Mouse (Mus musculus) 416B (cell line): ENCODE data around the gene Zfp418.
"Not testable (repeated sequence)": the region's sequence is repeated elsewhere in the genome, so short reads cannot be mapped to it uniquely, and the experiment has no call there.

Experiments used
- DNase-seq: peaks from one replicate; pipeline ENCODE4 v3.0.0; 2011; ENCODE audit warnings: low read depth

Zfp418 gene

DNA sequence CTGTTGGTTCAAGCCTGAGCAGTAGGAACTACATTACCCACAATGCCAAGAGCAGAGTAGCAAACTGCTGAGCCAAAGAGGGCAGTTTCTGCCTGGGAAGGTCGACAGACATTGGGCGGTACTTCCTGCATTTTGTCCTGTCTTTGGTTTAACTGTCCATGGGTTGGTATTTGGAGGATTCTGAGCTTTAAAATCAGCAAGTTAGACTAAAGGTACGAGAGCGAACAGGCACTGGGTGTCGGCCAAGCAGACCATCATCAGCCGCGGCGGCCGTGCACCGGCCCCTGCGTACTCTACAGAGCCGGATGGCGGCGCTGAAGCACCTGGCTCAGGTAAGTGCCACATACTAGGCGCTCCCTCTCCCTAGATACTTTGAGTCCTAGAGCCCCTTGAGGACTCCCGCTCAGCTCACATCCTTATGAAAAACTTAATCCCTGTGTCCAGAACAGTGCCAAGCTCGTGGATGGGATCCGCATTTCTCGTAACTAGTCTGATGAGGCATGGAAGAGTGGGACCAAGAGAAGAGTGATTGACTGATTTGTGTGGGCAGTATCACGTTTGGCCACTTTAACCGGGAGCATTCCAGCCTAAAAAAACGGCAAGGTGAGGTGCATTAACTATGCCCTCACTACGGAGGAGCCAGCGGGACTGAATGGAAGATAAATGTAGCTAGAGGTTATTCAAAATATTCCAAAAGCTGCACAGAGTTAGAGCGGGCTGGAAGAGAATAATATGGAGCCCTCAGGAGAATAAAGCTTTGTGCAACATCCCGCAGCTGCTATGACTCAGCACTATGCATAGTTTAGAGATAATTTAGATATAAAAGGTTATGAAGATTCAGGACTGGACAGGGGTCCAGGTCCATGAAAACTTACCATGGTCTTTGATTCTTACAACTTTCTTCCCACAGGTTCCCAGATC, at the start of gene Zfp418:
Gene Zfp418 (plus strand): TSS at position 104 of the 921 bp plus-strand sequence.
- peak; percentile 74 for DNase-seq

DNA sequence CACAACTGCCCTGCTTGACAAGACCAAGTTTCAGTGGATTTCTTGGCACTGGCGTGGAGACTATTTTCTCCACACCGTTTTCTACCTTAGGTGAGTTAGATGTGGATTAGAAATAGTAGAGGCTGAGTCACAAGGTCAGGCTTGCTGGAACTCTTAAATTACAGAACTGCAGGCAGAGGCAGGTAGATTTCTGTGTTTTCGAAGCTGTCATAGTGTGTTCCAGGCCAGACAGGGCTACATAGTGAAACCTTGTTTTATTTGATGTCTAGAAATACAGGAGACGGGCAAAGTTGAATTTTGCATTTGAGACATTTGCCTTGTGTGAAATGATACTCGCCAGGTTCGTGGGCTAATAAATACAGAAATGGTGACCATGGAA, 49.5 kb upstream of the Zfp418 start:
- DNase-seq, result no peak

DNA sequence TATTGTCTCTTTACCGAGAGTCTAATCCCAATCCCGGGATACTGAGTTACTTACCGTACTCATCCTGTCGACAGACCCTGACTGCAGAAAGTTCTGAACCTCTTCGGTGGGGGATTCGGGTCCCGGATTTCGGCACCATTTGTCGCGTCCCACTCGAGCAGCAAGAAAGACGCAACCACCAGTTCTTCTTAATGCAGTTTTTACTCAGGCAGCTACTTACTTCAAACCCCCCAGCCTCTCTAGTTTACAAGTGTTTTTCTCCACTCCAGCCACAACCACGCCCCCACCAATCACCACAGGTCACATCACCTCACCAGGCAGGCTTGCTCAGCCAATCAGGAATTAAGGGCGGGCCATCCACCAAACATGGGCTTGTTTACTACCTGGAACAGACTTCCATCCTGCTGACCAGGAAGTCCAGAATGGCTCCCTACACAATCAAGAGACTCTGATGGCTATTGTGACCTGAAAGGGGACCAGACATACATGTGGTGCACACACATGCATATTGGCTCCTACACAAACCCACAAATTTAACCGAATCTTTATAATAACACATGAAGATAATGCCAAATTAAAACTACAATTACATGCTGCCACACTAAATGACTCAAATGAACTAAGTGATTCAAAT, 40.5 kb upstream of the Zfp418 start:
- not testable (repeated sequence) for DNase-seq

GRCm38 (mm10) chr7:7132751-7133150, 38.4 kb upstream of the Zfp418 start:
- DNase-seq, result no peak

DNA sequence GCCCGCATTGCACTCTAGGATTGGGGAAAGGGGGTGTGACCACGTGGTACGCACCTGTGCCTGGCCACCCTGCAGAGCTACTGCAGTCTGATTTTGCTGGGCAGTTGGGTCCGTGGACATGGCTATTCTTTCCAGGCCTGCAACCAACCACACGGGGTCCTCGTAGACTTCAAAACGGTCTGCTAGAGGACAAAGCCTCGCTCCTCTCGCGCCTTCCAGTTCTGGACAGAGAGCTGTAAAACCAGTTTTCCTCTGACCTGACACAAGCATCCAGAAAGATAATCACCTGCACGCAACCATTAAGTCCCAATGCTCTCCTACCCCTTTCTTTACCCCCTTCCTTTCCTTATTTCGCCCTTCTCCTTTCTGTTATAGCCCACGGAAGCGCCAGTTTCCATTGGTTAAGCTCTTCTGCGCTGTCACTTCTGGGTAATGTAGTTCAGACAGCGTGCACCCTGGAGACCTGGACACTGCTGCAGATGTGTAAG, 34.7 kb upstream of the Zfp418 start, which contains the start of gene Zfp773:
Gene Zfp773 (minus strand): TSS at position 377 of the 488 bp plus-strand sequence.
- peak; percentile 20 for DNase-seq

DNA sequence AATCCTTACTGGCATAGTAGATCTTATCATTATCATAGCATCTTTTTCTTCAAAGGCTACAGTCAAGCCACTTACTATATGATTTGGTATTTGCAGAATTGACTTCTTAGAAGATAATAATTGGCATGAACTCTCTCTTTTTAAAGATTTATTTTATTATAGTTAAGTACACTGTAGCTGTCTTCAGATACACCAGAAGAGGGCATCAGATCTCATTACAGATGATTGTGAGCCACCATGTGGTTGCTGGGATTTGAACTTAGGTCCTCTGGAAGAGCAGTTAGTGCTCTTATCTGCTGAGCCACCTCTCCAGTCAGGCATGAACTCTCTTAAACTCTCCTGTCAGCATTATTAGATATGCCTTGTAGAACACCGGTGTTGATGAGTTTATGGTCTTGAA, 26.9 kb upstream of the Zfp418 start:
- DNase-seq, result no peak

- DNase-seq, result no peak
Observed at GRCm38 (mm10) chr7:7145991-7146608, 25.0 kb upstream of the Zfp418 start.

GRCm38 (mm10) chr7:7185897-7186296, 14.8 kb downstream of the Zfp418 start:
- DNase-seq, result no peak

DNA sequence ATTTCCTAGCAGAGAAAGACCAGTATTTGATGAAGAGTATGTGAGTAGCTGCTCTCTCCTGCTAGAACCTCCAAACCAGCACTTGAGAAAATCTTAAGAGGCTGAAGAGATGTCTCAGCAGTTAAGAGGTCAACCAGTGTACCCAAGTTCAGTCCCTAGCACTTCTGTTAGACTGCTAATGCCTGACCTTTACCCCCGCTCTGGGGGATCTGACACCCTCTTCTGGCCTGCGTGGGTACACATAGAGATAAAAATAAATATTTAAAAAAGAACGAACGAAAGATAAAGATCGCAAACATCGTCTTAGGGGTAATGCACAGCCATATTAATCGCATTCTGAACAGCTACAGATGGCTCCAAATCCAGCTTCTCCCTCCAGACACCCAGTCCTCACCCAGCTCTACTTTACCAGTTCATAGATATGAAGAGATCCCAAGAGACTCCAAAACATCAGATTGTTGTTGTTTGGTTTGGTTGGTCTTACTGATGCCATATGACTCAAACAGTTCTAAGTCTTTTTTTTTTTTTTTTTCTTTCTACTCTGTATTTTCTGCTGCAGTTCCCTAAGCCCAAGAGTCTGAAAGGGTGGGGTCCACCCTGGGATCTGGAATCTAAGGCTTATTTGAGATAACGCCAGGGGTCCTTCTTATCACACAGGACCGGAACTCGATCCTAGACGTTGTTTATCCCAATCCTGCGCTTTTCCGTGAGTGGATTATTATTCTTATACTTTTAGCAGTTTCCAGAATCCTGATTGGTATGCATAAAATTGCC, 16.5 kb downstream of the Zfp418 start:
- DNase-seq, result peak; percentile 52

DNA sequence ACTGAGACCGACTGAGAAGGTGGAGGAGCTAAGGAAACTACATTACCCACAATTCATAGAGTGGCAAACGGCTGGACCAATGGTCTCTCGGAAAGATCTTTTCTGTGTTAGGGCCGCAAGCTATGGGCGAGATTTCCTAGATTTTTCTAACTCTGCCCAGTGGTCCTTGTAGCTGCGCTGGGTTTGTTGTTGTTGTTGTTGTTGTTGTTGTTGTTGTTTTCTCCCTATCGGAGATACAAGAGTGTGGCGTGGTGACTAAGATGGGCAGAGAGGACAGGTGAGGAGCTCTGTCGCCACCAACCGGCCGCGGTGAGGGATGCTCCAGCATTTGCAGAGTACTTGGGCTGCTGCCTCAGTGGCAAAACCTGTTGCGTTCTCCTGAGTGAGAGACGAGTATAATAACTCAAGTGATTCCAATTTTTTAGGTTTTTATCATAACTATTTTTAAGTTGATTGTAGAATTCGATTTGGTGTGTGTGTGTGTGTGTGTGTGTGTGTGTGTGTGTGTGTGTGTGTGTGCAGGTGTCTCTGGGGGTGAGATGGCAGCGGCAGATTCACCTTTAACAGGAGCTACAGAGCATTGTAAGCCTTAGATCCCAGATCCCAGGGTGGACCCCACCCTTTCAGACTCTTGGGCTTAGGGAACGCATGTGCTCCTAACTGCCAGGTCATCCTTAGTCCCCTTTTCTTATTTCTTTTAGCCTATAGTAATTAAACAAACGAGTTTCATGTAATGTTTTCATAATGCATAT, 17.2 kb downstream of the Zfp418 start:
- peak; percentile 81 for DNase-seq

- DNase-seq, result peak; percentile 55
Observed at GRCm38 (mm10) chr7:7209313-7210151, 38.4 kb downstream of the Zfp418 start, which contains the start of gene Zfp772. Zfp772 (minus strand) TSS chr7:7209998.
